Mouse (Mus musculus) MEL (cell line): Measurements from ENCODE around the gene Fzd1. TPM values are rescaled to one million over a fixed set of nuclear protein-coding genes. Genes with fewer than 3 reads are reported as not detected.

ENCODE experiments used
- DNase-seq: peaks from one replicate; pipeline ENCODE4 v3.0.0; 2011; ENCODE audit warnings: low read depth, low spot score
- H3K27ac ChIP-seq: 2 replicates; pipeline ENCODE4 v1.5.1; 2012; ENCODE audit warnings: low read depth, mild to moderate bottlenecking, control low read depth, low read length, moderate library complexity; ENCODE audit not compliant: control insufficient read depth
- H3K27me3 ChIP-seq, 2 experiments: fragments of 150-350 bp in 1 of 2; sonication (generic) in 1 of 2; 2 replicates each; pipeline ENCODE4 v1.6.1; 2012; ENCODE audit warnings: low read length in 2 of 2, mild to moderate bottlenecking in 2 of 2, improper control_type of control experiment in 1 of 2, moderate library complexity in 1 of 2; ENCODE audit not compliant: insufficient read depth in 2 of 2, control insufficient read depth in 1 of 2
- H3K36me3 ChIP-seq, 2 experiments: 2 replicates each; pipeline ENCODE4 v1.6.1; 2012 to 2014; ENCODE audit warnings: low read length in 2 of 2, improper control_type of control experiment in 1 of 2, inconsistent platforms in 1 of 2, mild to moderate bottlenecking in 1 of 2; ENCODE audit not compliant: insufficient read depth in 2 of 2, control insufficient read depth in 1 of 2
- H3K4me1 ChIP-seq, 2 experiments: fragments of 150-350 bp in 1 of 2; sonication (generic) in 1 of 2; 2 replicates each; pipeline ENCODE4 v1.6.1; 2012; ENCODE audit warnings: low read length in 2 of 2, improper control_type of control experiment in 1 of 2, mild to moderate bottlenecking in 1 of 2; ENCODE audit not compliant: insufficient read depth in 2 of 2, control insufficient read depth in 1 of 2
- H3K4me3 ChIP-seq, 2 experiments: fragments of 150-350 bp in 1 of 2; sonication (generic) in 1 of 2; 2 replicates each; pipeline ENCODE4 v1.5.1; 2012; ENCODE audit warnings: low read depth in 2 of 2, low read length in 2 of 2, mild to moderate bottlenecking in 2 of 2, moderate library complexity in 2 of 2, control low read depth in 1 of 2, improper control_type of control experiment in 1 of 2; ENCODE audit not compliant: control insufficient read depth in 1 of 2, insufficient read depth in 1 of 2
- H3K79me2 ChIP-seq: 2 replicates; pipeline ENCODE4 v1.6.1; 2012; ENCODE audit warnings: mild to moderate bottlenecking, low read length, moderate library complexity; ENCODE audit not compliant: control insufficient read depth, poor library complexity, insufficient read depth
- H3K9ac ChIP-seq: 2 replicates; pipeline ENCODE4 v1.6.1; 2012; ENCODE audit warnings: low read depth, mild to moderate bottlenecking, control low read depth, low read length, moderate library complexity; ENCODE audit not compliant: control insufficient read depth, poor library complexity, severe bottlenecking
- H3K9me3 ChIP-seq: fragments of 150-350 bp; sonication (generic); replicated peaks from 2 replicates; pipeline ENCODE4 v1.6.1; 2012; ENCODE audit warnings: mild to moderate bottlenecking, low read length, improper control_type of control experiment, moderate library complexity; ENCODE audit not compliant: insufficient read depth
- BHLHE40 ChIP-seq: IDR thresholded peaks from 2 replicates; pipeline ENCODE4 v1.6.1; 2012; ENCODE audit warnings: low read depth, mild to moderate bottlenecking, inconsistent platforms, low read length, improper control_type of control experiment, borderline replicate concordance
- CHD1 ChIP-seq: IDR thresholded peaks from 2 replicates; pipeline ENCODE4 v1.6.1; 2012; ENCODE audit warnings: low read depth, mild to moderate bottlenecking, inconsistent platforms, low read length, improper control_type of control experiment
- CHD2 ChIP-seq: IDR thresholded peaks from 2 replicates; pipeline ENCODE4 v1.6.1; 2011; ENCODE audit warnings: low read length, improper control_type of control experiment
- ETS1 ChIP-seq: IDR thresholded peaks from 2 replicates; pipeline ENCODE4 v1.6.1; 2012; ENCODE audit warnings: low read depth, mild to moderate bottlenecking, inconsistent platforms, low read length, improper control_type of control experiment, moderate library complexity
- GABPA ChIP-seq: IDR thresholded peaks from 2 replicates; pipeline ENCODE4 v1.6.1; 2012; ENCODE audit warnings: low read depth, mild to moderate bottlenecking, inconsistent platforms, low read length, improper control_type of control experiment, moderate library complexity
- HCFC1 ChIP-seq: IDR thresholded peaks from 2 replicates; pipeline ENCODE4 v1.6.1; 2012; ENCODE audit warnings: low read depth, mild to moderate bottlenecking, inconsistent platforms, low read length, improper control_type of control experiment, moderate library complexity
- KAT2A ChIP-seq: conservative IDR thresholded peaks from 2 replicates; pipeline ENCODE4 v1.6.1; 2012; ENCODE audit warnings: low read depth, low read length, improper control_type of control experiment, inconsistent platforms
- MAFK ChIP-seq: IDR thresholded peaks from 2 replicates; pipeline ENCODE4 v1.6.1; 2011; ENCODE audit warnings: low read depth, mild to moderate bottlenecking, low read length, improper control_type of control experiment, borderline replicate concordance
- MAX ChIP-seq: IDR thresholded peaks from 2 replicates; pipeline ENCODE4 v1.6.1; 2011; ENCODE audit warnings: low read length, improper control_type of control experiment
- MXI1 ChIP-seq: IDR thresholded peaks from 2 replicates; pipeline ENCODE4 v1.6.1; 2011; ENCODE audit warnings: mild to moderate bottlenecking, low read depth, low read length, improper control_type of control experiment
- MYB ChIP-seq: IDR thresholded peaks from 2 replicates; pipeline ENCODE4 v1.6.1; 2011; ENCODE audit warnings: mild to moderate bottlenecking, low read depth, low read length, improper control_type of control experiment
- NELFE ChIP-seq: IDR thresholded peaks from 2 replicates; pipeline ENCODE4 v1.6.1; 2011; ENCODE audit warnings: low read depth, low read length, improper control_type of control experiment
- POLR2A ChIP-seq, 2 experiments: IDR thresholded peaks; 2 replicates each; pipeline ENCODE4 v1.6.1; 2011 to 2012; ENCODE audit warnings: low read length in 2 of 2, mild to moderate bottlenecking in 2 of 2, control low read depth in 1 of 2, improper control_type of control experiment in 1 of 2, low read depth in 1 of 2, moderate library complexity in 1 of 2; ENCODE audit not compliant: control insufficient read depth in 1 of 2, insufficient read depth in 1 of 2, poor library complexity in 1 of 2
- POLR2AphosphoS2 ChIP-seq: IDR thresholded peaks from 2 replicates; pipeline ENCODE4 v1.6.1; 2011; ENCODE audit warnings: low read length, improper control_type of control experiment
- POLR2AphosphoS5 ChIP-seq: IDR thresholded peaks from 2 replicates; pipeline ENCODE4 v1.6.1; 2012; ENCODE audit warnings: low read depth, borderline replicate concordance, mild to moderate bottlenecking, inconsistent platforms, low read length, moderate library complexity, mixed read lengths
- RCOR1 ChIP-seq: IDR thresholded peaks from 2 replicates; pipeline ENCODE4 v1.6.1; 2012; ENCODE audit warnings: low read depth, mild to moderate bottlenecking, inconsistent platforms, low read length, improper control_type of control experiment
- SIN3A ChIP-seq: IDR thresholded peaks from 2 replicates; pipeline ENCODE4 v1.6.1; 2012; ENCODE audit warnings: low read length, improper control_type of control experiment, inconsistent platforms
- SMC3 ChIP-seq: IDR thresholded peaks from 2 replicates; pipeline ENCODE4 v1.6.1; 2011; ENCODE audit warnings: low read depth, low read length, improper control_type of control experiment
- TAL1 ChIP-seq: IDR thresholded peaks from 2 replicates; pipeline ENCODE4 v1.6.1; 2012; ENCODE audit warnings: mild to moderate bottlenecking, inconsistent platforms, low read length, moderate library complexity, mixed read lengths
- TBP ChIP-seq: IDR thresholded peaks from 2 replicates; pipeline ENCODE4 v1.8.0; 2011; ENCODE audit warnings: low read depth, low read length, improper control_type of control experiment
- USF2 ChIP-seq, 2 experiments: IDR thresholded peaks; 2 replicates each; pipeline ENCODE4 v1.6.1; 2011 to 2012; ENCODE audit warnings: improper control_type of control experiment in 2 of 2, low read length in 2 of 2, borderline replicate concordance in 1 of 2, inconsistent platforms in 1 of 2, low read depth in 1 of 2, mild to moderate bottlenecking in 1 of 2; ENCODE audit not compliant: insufficient read depth in 1 of 2
- ZC3H11A ChIP-seq: IDR thresholded peaks from 2 replicates; pipeline ENCODE4 v1.6.1; 2012; ENCODE audit warnings: low read depth, mild to moderate bottlenecking, inconsistent platforms, low read length, improper control_type of control experiment
- polyA plus RNA-seq, 2 experiments: library from polyadenylated mRNA; stranded (reverse) in 1 of 2; unstranded in 1 of 2; fragments of >175 nt in 1 of 2; fragments of >200 nt in 1 of 2; gene quantifications; 2 replicates each; pipeline versions ENCODE4 v1.2.1 to v1.2.4; 2012; ENCODE audit warnings: low replicate concordance in 2 of 2, low read depth in 1 of 2; ENCODE audit not compliant: insufficient read length in 2 of 2, insufficient read depth in 1 of 2, missing spikeins in 1 of 2
- total RNA-seq: library from RNA; depleted of rRNA; stranded (reverse); fragments of 300-350 nt; gene quantifications from 2 replicates; pipeline ENCODE4 v1.2.3, GENCODE M21; 2012

Gene Fzd1
- total and polyA plus RNA-seq, 3 experiments, result not detected

GRCm38 (mm10) chr5:4753161-4753560, 4.7 kb downstream of the Fzd1 start:
- no peaks in the 10 kb centered on the region for H3K4me1 ChIP-seq
- no peak for TF ChIP-seq MYB
- TF ChIP-seq SMC3, result no peak
- TF ChIP-seq NELFE, result no peak
- no peak for TF ChIP-seq RCOR1
- no peak for TF ChIP-seq GABPA
- TF ChIP-seq KAT2A, result no peak
- no peak for TF ChIP-seq BHLHE40
- TF ChIP-seq ETS1, result no peak
- TF ChIP-seq HCFC1, result no peak
- no peak for TF ChIP-seq CHD2
- TF ChIP-seq MAFK, result no peak
- TF ChIP-seq, all 39 proteins: peak for 0
- no peaks in the 10 kb centered on the region for H3K27me3 ChIP-seq
- no peaks in the 10 kb centered on the region for H3K79me2 ChIP-seq
- no peaks in the 10 kb centered on the region for H3K9me3 ChIP-seq
- no peak overlapping the region for H3K27ac ChIP-seq
- DNase-seq, result no peak
- H3K36me3 ChIP-seq, result no peaks in the 10 kb centered on the region
- no peak overlapping the region for H3K9ac ChIP-seq
- no peak overlapping the region for H3K4me3 ChIP-seq

GRCm38 (mm10) chr5:4742722-4743121, 15.1 kb downstream of the Fzd1 start:
- no peaks in the 10 kb centered on the region for H3K79me2 ChIP-seq
- TF ChIP-seq MYB (no peak), MXI1 (no peak), CHD1 (no peak), HCFC1 (no peak), POLR2AphosphoS5 (no peak), SMC3 (no peak), TAL1 (no peak), MAX (no peak), POLR2A (IDR thresholded peaks at IDR 0.05; ENCODE audit: control insufficient read depth in 1 of 2, insufficient read depth in 1 of 2, low read depth in 1 of 2, low read length in 2 of 2, poor library complexity in 1 of 2) (no peak), USF2 (IDR thresholded peaks at IDR 0.05; ENCODE audit: borderline replicate concordance in 1 of 2, insufficient read depth in 1 of 2, low read depth in 1 of 2, low read length in 2 of 2) (no peak), ZC3H11A (no peak), TBP (no peak), SIN3A (no peak), BHLHE40 (no peak), ETS1 (no peak), KAT2A (no peak), POLR2AphosphoS2 (no peak)
- H3K9ac ChIP-seq, result no peak overlapping the region
- H3K27me3 ChIP-seq, result no peaks in the 10 kb centered on the region
- H3K4me1 ChIP-seq, result no peaks in the 10 kb centered on the region
- H3K4me3 ChIP-seq, result no peak overlapping the region
- H3K36me3 ChIP-seq, result no peaks in the 10 kb centered on the region
- DNase-seq, result no peak
- no peak overlapping the region for H3K27ac ChIP-seq
- no peaks in the 10 kb centered on the region for H3K9me3 ChIP-seq
